In genomic region chr13:45643780-45644395, GRCm38 (mm10) we compare ENCODE assay signal across 14 mouse cellular contexts.
DNase-seq lines count a peak whose midpoint lies in the region; ATAC-seq and TF ChIP-seq lines count a peak whose summit lies in the region.
"Had no signal": no experiment of that assay in that cellular context is flagged by ENCODE, and none has a peak within 500 bp of the region (broad histone marks: within the 10 kb centered on the region; RNA-seq: fewer than 3 reads in every experiment).

No protein-coding gene starts in this region.

- 0 out of 2 replicates have a peak, but pooled peaks have one; percentile 59 for ATAC-seq in hindbrain, postnatal 0 days
- ATAC-seq in hindbrain, embryonic 14.5 days (ENCODE audit: low FRiP score) = no peak
- peak; percentile 77; the same call in 1 of the 2 replicates for ATAC-seq in limb, embryonic 13.5 days (ENCODE audit: low FRiP score, low read depth)
- ATAC-seq: intestine, postnatal 0 days had no signal

- no peak overlapping the region for H3K4me3 ChIP-seq in hindbrain, postnatal 0 days (ENCODE audit: low read length)
- H3K4me3 ChIP-seq in hindbrain, embryonic 14.5 days (replicated peaks; ENCODE audit: low read length) = no peak overlapping the region
- H3K4me3 ChIP-seq in limb, embryonic 13.5 days = no peak overlapping the region
- H3K4me3 ChIP-seq: embryonic facial prominence, embryonic 12.5 days; neural tube, embryonic 15.5 days had no signal

- H3K4me2 ChIP-seq in hindbrain, postnatal 0 days (ENCODE audit: low read depth, low read length) = no peak overlapping the region
- H3K4me2 ChIP-seq in hindbrain, embryonic 14.5 days (replicated peaks) = no peak overlapping the region
- H3K4me2 ChIP-seq in limb, embryonic 13.5 days (replicated peaks) = no peak overlapping the region
- H3K4me2 ChIP-seq: embryonic facial prominence, embryonic 12.5 days; lung, embryonic 14.5 days; neural tube, embryonic 15.5 days had no signal

- DNase-seq in adrenal gland, postnatal 14 days = peak; percentile 21
- no peak for DNase-seq in adrenal gland, postnatal 4 days (ENCODE audit: low spot score in 2 of 2)
- DNase-seq in hindbrain, postnatal 0 days (ENCODE audit: low spot score) = peak; percentile 39
- no peak for DNase-seq in hindbrain, embryonic 14.5 days (ENCODE audit: low spot score)
- peak; percentile 31 for DNase-seq in 3T3-L1 (ENCODE audit: low read depth, low spot score)
- DNase-seq in neural tube, embryonic 10.5 days (ENCODE audit: extremely low spot score, low spot score) = no peak
- no peak for DNase-seq in urinary bladder, adult 2 months (ENCODE audit: low spot score)
- DNase-seq: adrenal gland, postnatal 36 days; cerebellum, adult 11-12 months; lung, embryonic 14.5 days had no signal

- no peaks in the 10 kb centered on the region for H3K9me3 ChIP-seq in hindbrain, postnatal 0 days (ENCODE audit: low read length)
- no peaks in the 10 kb centered on the region for H3K9me3 ChIP-seq in hindbrain, embryonic 14.5 days (ENCODE audit: control insufficient read depth, low read length)
- no peaks in the 10 kb centered on the region for H3K9me3 ChIP-seq in limb, embryonic 13.5 days
- H3K9me3 ChIP-seq: embryonic facial prominence, embryonic 12.5 days; neural tube, embryonic 15.5 days had no signal

- 65% methylated on average over 6 of the region's 6 CpGs for WGBS in hindbrain, postnatal 0 days
- 73% methylated on average over 6 of the region's 6 CpGs for WGBS in hindbrain, embryonic 14.5 days
- 46% methylated on average over 6 of the region's 6 CpGs for WGBS in limb, embryonic 13.5 days

- H3K36me3 ChIP-seq in hindbrain, postnatal 0 days (ENCODE audit: insufficient read depth, low read length) = no peaks in the 10 kb centered on the region
- no peaks in the 10 kb centered on the region for H3K36me3 ChIP-seq in hindbrain, embryonic 14.5 days (replicated peaks; ENCODE audit: control insufficient read depth, insufficient read depth)
- H3K36me3 ChIP-seq in limb, embryonic 13.5 days = no peaks in the 10 kb centered on the region
- H3K36me3 ChIP-seq: embryonic facial prominence, embryonic 12.5 days; neural tube, embryonic 15.5 days had no signal

- H3K27ac ChIP-seq in hindbrain, postnatal 0 days = no peak overlapping the region
- H3K27ac ChIP-seq in hindbrain, embryonic 14.5 days = no peak overlapping the region
- no peak overlapping the region for H3K27ac ChIP-seq in limb, embryonic 13.5 days
- H3K27ac ChIP-seq: embryonic facial prominence, embryonic 12.5 days; neural tube, embryonic 15.5 days had no signal

- no peak for TF ChIP-seq CTCF in hindbrain, postnatal 0 days (IDR thresholded peaks at IDR 0.05; ENCODE audit: low read depth)

- H3K4me1 ChIP-seq in hindbrain, postnatal 0 days (ENCODE audit: insufficient read depth, low read length) = no peaks in the 10 kb centered on the region; the same call in 1 of the 2 replicates
- H3K4me1 ChIP-seq in hindbrain, embryonic 14.5 days (replicated peaks; ENCODE audit: control insufficient read depth, insufficient read depth, low read length) = peaks cover 7% of the 10 kb centered on the region; the same call in 1 of the 2 replicates
- H3K4me1 ChIP-seq in limb, embryonic 13.5 days = peaks cover 35% of the 10 kb centered on the region

- H3K27me3 ChIP-seq in hindbrain, postnatal 0 days (ENCODE audit: insufficient read depth, low read length) = no peaks in the 10 kb centered on the region
- no peaks in the 10 kb centered on the region for H3K27me3 ChIP-seq in hindbrain, embryonic 14.5 days (ENCODE audit: control insufficient read depth, insufficient read depth, low read length)
- no peaks in the 10 kb centered on the region for H3K27me3 ChIP-seq in limb, embryonic 13.5 days
- H3K27me3 ChIP-seq: embryonic facial prominence, embryonic 12.5 days; neural tube, embryonic 15.5 days had no signal

- no peak overlapping the region for H3K9ac ChIP-seq in hindbrain, postnatal 0 days (replicated peaks; ENCODE audit: low read length)
- H3K9ac ChIP-seq in hindbrain, embryonic 14.5 days = no peak overlapping the region
- H3K9ac ChIP-seq in limb, embryonic 13.5 days = no peak overlapping the region
- H3K9ac ChIP-seq: embryonic facial prominence, embryonic 12.5 days; lung, embryonic 14.5 days; neural tube, embryonic 15.5 days had no signal

Comparison
In these comparisons a context has a peak if more than half of its experiments do, and no peak if none do; other contexts are left out.
1. DNase-seq: peak in adrenal gland, postnatal 14 days (single experiment), hindbrain, postnatal 0 days (single experiment) and 3T3-L1 (single experiment); none in adrenal gland, postnatal 4 days (0 of 2), hindbrain, embryonic 14.5 days (single experiment), neural tube, embryonic 10.5 days (single experiment) and urinary bladder, adult 2 months (single experiment).